Mouse (Mus musculus) kidney, adult 9 months (tissue): ENCODE results near the gene Tcf15.

ENCODE experiments used
- DNase-seq: peaks from one replicate; pipeline ENCODE4 v3.0.0; 2022

Gene Tcf15

GRCm38 (mm10) chr2:152128597-152128996, 14.8 kb upstream of the Tcf15 start:
- no peak for DNase-seq

- DNase-seq: no peak
These were observed 13.6 kb upstream of the Tcf15 start for GRCm38 (mm10) chr2:152129778-152130177.

- DNase-seq: no peak
These were observed 11.3 kb upstream of the Tcf15 start for GRCm38 (mm10) chr2:152132016-152132415.

- DNase-seq: no peak
These were observed 10.7 kb upstream of the Tcf15 start for GRCm38 (mm10) chr2:152132691-152133090.

- DNase-seq: no peak
These were observed 4.0 kb upstream of the Tcf15 start for GRCm38 (mm10) chr2:152139191-152139987.

- no peak for DNase-seq
These were observed 2.4 kb upstream of the Tcf15 start for GRCm38 (mm10) chr2:152140941-152141340.

GRCm38 (mm10) chr2:152141491-152141890, 1.9 kb upstream of the Tcf15 start:
- no peak for DNase-seq

GRCm38 (mm10) chr2:152142046-152142445, 1.3 kb upstream of the Tcf15 start:
- DNase-seq: peak; percentile 51

- no peak for DNase-seq
These were observed 790 bp upstream of the Tcf15 start for GRCm38 (mm10) chr2:152142571-152142970.

- DNase-seq: no peak
These were observed 743 bp downstream of the Tcf15 start for GRCm38 (mm10) chr2:152144158-152144450.

GRCm38 (mm10) chr2:152144501-152144900, 1.1 kb downstream of the Tcf15 start:
- no peak for DNase-seq

GRCm38 (mm10) chr2:152145711-152146110, 2.4 kb downstream of the Tcf15 start:
- no peak for DNase-seq

GRCm38 (mm10) chr2:152147079-152147478, 3.7 kb downstream of the Tcf15 start:
- no peak for DNase-seq

- no peak for DNase-seq
These were observed 5.3 kb downstream of the Tcf15 start for GRCm38 (mm10) chr2:152148675-152149074.

GRCm38 (mm10) chr2:152149891-152150290, 6.5 kb downstream of the Tcf15 start:
- no peak for DNase-seq

- DNase-seq: peak; percentile 45
These were observed 7.0 kb downstream of the Tcf15 start for GRCm38 (mm10) chr2:152150373-152150772.

GRCm38 (mm10) chr2:152153361-152153760, 10.0 kb downstream of the Tcf15 start:
- DNase-seq: no peak

- DNase-seq: peak; percentile 50
These were observed 12.2 kb downstream of the Tcf15 start for GRCm38 (mm10) chr2:152155414-152156208.

GRCm38 (mm10) chr2:152156471-152156870, 13.1 kb downstream of the Tcf15 start:
- DNase-seq: no peak

- no peak for DNase-seq
These were observed 16.1 kb downstream of the Tcf15 start for GRCm38 (mm10) chr2:152159487-152159886.

GRCm38 (mm10) chr2:152166257-152166656, 22.9 kb downstream of the Tcf15 start:
- no peak for DNase-seq

GRCm38 (mm10) chr2:152167851-152168290, 24.5 kb downstream of the Tcf15 start:
- DNase-seq: peak; percentile 38

GRCm38 (mm10) chr2:152169377-152169776, 26.0 kb downstream of the Tcf15 start:
- DNase-seq: no peak

GRCm38 (mm10) chr2:152174861-152175260, 31.5 kb downstream of the Tcf15 start:
- DNase-seq: no peak
